Mouse (Mus musculus): ENCODE results near the gene Zcwpw1.
A peak's percentile ranks its signal among the peaks of the same experiment; 100 is the strongest.
"Not testable (repeated sequence)": the region's sequence is repeated elsewhere in the genome, so short reads cannot be mapped to it uniquely, and the experiment has no call there.

Gene Zcwpw1

DNA sequence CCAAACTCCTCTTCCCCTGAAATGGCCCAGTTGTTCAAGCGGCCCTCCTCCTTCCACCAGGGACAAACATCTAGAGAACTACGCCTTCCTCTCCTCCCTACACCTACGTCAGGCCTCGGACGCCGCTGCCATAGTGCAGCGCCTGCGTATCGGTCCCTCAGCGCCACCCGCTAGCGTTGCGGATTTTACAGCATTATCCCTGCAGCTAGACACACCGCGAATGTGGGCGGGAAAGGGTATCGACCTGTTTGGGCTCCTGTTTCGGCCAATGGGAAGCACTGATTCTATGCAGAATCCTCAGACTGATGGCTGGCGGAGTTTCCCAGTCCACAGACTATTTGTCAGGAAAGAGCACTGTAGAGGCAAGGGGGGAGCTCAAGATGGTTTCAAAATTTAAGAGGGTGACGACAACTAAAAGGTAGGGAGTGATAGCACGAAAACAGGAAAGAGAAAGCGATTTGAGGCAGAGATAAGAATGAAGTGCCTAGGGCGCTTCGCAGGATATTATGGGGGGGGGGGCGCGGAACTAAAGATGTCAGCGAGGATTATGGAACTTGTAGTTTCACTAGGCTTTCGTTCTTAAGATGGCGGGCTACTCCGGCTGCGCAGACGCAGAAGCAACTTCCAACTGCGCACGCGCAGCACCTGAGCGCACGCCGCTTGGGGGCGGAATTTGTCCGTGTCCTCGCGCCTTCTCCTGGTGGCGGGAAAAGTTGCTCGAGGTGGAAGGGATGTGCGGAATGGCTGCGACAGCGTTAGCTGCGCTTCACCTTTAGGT is at the start of gene Zcwpw1, which contains the start of gene Mepce:
TSS of gene Zcwpw1 (plus strand) at position 648 of the 778 bp plus-strand sequence.
TSS of gene Mepce (minus strand) at position 505 of the 778 bp plus-strand sequence.
- DNase-seq (ENCODE audit: low spot score): peak; percentile 95

DNA sequence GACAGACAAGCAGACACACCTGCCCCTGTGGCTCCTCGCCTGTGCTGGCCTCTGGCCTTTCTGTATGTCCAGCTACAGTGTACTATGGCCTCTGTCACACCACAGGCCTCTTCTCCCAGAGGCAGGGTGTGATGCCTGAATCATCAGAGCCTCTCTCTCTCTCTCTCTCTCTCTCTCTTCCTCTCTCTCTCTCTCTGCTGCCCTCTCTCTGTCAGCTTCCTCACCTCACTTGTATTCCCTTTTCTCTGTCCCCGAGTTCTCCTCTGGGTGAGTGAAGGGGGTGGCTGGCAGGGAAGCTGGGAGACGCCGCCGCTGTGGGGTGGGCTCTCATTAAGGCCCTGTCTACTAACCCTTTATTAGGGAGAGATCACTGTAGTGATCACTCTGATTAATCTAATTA is 49.1 kb upstream of the Zcwpw1 start:
- DNase-seq (ENCODE audit: low spot score): no peak

DNA sequence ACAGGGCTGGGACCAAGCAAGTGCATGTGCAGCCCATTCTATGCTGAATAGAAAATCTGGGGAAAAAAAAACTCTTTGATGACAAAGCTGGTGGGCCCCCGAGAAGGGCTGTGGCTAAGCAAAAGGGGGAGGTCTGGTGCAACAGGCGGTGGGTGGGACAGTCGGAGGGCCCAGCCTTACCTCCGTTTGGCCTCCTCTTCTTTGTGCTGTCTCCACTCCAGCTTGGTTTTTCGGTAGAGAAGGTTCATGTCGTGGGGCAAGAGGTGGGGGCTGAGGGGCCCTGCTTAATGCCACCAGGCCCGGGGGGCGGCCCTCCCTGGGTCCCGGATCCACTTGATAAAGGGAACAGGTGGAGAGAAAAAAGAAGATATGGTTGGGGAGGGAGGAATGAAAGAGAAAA is 48.1 kb upstream of the Zcwpw1 start:
- no peak for DNase-seq (ENCODE audit: low spot score)

DNA sequence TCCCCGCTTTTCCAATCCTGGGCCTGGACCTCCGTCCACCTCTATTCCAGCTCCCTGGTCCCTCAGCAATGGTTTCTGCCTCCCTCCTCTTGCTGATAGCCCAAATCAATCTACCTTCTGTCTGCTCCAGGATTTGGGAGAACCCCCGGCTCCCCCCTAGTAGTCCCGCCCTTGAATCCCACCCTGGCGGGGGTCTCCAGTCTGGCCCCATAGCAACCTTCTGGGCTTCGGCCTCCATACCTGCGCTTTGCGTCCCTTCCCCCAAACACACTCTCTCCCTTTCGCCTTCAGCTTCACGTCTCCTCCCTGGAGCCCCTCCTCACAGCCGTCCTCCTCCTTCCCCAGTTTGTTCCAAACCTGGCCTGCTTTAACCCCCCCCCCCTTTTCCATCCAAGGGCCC is 47.1 kb upstream of the Zcwpw1 start:
- DNase-seq (ENCODE audit: low spot score): no peak

DNA sequence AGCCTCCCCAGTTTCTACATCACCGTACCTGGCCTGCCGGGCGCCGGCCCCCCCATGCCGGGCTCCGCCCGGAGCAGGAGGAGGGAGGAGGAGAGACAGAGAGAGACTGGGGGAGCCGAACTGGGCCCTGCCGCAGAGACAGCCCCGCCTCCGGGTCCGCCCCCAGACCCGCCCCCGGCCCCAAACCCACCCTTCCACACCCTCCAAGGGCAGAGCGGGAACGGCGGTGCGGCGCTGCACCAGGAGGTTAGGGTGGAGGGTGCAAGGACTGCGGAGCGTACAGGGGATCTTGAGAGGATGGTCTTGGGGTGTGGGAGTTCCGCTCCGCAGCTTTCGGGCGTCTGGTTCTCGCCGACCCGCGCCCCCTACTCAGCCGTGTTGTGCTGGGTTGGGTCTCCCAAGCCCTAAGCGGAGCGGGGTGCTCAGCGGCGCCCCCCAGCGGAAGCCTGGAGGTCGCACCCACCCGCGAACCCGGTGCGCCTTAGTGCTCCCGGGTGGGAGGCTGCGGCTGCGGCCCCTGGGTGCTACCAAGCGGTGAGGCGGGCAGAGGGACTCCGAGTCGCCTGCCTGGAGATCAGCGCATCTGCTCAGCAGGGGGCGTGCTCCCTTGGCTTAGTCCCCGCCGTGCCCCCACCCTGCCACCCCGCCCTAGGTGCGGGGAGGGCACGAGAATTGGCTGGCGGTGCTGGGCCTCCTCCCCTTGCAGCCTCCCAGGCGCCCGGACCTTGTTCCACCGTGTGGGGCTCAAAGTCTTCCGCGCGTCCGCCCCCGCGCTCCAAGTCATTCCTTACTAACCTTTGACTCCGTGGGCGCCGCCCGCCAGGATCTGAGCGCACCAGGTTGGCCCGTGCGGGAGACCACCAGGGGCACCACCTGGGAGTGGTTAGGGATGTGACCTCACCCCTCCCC is 46.3 kb upstream of the Zcwpw1 start, which contains the start of gene Nyap1:
TSS of gene Nyap1 (minus strand) at position 585 of the 909 bp plus-strand sequence.
- DNase-seq (ENCODE audit: low spot score): peak; percentile 82

DNA sequence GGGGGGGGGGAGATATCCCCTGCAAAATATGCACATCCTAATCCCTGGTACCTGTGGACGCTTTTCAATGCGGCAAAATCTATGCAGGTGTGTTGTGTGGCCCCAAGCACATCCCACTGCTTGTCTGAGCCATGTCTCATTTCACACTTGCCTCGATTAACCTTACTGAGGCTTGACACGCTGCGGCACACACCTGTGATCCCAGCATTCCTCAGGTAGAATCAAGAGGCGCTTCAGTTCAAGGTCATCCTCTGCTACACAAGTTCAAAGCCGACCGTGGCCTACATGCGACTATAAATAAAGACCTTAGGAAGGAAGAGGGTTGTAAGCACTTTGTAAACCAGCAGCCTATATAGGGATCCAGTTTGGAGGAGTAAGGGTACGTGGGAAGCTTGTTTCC is 45.5 kb upstream of the Zcwpw1 start:
- DNase-seq (ENCODE audit: low spot score): no peak

DNA sequence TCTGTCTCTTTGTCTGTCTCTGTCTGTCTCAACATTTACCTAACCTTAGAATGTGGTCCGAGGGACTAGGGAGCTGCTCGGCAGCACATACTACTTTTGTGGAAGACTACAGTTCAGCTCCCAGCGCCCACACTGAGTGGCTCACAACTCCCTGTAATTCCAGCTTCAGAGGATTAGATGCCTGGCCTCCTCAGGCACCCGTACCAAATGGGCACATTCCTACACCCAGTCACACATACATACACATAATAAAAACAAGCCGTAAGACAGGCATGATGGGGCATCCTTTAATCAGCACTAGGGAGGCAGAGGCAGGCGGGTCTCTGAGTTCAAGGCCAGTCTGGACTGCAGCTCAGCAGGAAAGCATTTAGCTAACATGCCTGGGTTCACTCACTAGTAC is 44.8 kb upstream of the Zcwpw1 start:
- DNase-seq (ENCODE audit: low spot score): no peak

DNA sequence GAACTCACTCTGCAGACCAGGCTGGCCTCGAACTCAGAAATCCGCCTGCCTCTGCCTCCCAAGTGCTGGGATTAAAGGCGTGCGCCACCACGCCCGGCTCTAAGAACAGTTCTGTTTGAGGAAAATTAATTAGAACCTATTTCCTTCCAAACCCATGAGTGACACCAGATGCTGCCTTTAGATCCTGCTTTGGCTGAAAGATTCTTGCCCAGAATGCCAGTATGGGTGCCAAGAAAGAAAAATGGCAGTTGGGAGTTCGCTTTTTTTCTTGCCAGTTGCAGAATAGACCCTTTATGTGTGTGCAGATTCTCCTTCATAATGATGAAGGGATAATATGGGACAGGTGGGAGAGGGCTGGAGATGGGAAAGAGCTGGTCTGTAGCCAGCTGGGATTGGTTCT is 43.4 kb upstream of the Zcwpw1 start:
- DNase-seq (ENCODE audit: low spot score): no peak

DNA sequence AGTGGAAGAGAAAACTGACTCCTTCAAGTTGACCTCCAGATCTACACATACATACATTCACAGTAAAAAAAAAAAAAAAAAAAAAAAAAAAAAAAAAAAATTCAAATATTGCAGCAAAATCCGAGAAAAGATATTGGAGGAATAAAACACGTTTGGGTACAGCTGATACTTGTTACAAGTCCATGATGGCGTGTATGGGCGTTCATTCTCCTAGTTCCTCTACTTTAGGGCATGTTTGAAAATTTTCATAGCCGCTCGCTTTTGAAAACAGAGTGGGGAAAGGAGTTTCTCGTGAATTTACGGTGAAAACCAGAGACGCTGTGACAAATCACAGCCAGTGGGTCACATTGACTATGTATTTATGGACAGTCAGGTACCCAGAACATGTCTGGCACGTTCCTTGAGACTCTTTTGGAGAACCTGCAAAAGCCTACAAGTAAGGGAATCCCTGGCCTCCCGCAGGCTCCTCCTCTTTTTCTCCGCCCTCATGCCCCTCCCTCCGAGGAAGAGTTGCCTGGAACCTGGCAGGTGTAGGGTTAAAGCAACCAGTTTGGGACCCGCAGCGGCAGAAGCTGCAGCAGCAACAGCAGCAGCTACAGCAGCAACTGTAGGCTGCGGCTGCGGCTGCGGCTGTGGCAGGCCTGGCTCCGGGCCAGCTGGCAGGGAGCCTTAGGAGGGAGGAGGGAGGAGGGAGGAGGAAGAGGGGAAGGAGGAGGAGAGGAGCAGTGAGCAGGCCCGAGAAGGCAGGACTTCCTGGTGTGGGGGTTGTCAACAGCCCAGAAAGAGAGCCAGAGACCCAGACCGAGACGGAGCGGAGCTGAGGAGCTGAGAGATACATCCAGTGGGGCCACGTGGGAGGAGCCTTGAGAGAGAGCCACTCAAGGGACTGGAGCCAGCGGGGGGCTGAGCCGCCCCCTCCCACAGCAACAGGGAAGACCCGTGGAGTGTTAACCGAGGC is 42.1 kb upstream of the Zcwpw1 start, which contains the start of gene Tsc22d4:
TSS of gene Tsc22d4 (plus strand) at position 517 of the 958 bp plus-strand sequence.
- DNase-seq (ENCODE audit: low spot score): peak; percentile 92

DNA sequence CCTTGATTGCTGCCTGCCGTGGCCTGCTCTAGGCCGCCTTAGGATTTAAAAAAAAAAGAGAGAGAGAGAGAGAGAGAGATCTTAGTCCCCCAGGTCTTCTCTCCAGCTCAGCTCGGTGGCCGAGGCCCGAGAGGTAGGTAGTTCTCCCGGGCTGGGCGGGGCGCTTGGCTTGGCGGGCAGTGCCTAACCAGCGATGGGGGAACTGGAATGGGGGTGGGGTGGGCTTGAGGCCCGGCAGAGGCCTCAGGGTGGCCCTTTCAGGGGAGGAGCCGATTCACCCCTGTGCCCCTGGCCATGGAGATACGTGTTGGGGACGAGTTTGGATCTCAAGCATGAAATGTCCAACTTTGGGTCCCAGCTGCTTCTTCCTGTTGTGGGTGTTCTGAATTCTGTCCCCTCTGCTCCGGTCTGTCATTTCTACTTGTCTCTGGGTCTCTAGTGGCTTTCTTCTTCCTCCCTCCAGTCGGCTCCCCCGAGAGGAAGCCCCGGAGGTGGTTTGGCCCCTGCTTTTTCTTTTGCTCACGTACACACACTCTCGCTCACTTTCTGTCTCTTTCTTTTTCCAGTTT is 41.2 kb upstream of the Zcwpw1 start:
- peak; percentile 74 for DNase-seq (ENCODE audit: low spot score)

DNA sequence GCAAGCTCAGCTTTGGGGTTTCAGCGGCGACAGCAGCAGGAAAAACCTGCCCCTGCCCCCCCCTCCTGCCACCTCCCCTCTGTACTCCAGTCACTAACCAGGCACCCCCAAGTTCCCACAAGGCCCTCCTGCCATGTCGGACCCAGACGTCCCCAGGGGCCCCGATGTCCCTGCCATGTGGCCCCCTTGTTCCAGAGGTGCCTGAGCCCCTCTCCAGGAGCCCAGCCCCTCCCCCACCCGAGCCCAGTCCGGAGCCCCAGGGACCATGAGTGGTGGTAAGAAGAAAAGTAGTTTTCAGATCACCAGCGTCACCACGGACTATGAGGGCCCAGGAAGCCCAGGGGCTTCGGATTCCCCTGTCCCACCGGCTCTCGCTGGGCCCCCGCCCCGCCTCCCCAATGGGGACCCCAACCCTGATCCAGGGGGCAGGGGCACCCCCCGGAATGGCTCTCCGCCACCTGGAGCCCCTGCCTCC is 40.7 kb upstream of the Zcwpw1 start:
- peak; percentile 40 for DNase-seq (ENCODE audit: low spot score)

DNA sequence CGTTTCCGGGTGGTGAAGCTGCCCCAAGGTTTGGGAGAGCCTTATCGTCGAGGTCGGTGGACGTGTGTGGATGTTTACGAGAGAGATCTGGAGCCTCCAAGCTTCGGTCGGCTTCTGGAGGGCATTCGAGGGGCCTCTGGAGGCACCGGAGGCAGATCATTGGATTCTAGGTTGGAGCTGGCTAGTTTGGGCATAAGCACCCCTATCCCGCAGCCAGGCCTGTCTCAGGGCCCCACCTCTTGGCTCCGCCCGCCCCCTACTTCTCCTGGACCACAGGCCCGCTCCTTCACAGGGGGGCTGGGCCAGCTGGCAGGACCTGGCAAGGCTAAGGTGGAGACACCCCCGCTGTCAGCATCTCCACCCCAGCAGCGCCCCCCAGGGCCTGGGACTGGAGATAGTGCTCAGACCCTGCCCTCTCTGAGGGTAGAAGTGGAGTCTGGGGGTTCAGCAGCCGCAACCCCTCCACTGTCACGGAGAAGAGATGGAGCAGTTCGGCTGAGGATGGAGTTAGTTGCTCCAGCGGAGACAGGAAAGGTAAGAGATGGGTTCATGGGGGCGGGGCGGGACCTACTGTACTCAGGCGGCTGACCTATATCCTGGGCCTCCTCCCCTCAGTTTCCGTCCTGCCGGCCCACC is 40.2 kb upstream of the Zcwpw1 start:
- DNase-seq (ENCODE audit: low spot score): peak; percentile 62

DNA sequence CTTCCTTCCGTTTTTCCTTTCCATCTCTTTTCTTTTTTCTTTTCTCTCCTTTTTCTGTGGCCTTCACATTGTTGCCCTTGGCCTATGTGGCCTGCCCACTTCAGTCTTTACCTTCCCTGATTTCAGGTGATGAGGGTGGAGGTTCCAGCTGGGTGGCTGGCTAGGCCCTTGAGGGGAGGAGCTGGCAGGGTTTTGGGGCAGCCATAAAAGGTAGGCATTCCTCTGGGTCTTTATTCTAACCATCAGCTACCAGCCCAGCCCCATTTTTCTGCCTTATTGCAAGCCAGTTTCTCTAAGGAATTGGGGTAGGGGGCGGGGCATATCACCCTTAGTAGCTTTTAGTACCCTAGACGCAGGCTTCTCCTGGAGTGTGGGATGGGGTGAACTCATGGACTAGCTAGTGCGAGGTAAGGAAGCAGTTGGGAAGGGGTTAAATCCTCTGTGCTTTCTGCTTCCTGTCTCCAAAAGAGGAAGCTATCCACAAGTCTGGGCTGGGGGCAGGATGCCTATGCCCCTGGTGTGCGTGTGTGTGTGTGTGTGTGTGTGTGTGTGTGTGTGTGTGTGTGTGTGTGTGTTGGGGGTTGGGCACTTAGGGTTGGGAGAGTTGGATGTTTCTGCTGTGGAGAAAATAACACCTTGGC is 39.3 kb upstream of the Zcwpw1 start:
- DNase-seq (ENCODE audit: low spot score): no peak

DNA sequence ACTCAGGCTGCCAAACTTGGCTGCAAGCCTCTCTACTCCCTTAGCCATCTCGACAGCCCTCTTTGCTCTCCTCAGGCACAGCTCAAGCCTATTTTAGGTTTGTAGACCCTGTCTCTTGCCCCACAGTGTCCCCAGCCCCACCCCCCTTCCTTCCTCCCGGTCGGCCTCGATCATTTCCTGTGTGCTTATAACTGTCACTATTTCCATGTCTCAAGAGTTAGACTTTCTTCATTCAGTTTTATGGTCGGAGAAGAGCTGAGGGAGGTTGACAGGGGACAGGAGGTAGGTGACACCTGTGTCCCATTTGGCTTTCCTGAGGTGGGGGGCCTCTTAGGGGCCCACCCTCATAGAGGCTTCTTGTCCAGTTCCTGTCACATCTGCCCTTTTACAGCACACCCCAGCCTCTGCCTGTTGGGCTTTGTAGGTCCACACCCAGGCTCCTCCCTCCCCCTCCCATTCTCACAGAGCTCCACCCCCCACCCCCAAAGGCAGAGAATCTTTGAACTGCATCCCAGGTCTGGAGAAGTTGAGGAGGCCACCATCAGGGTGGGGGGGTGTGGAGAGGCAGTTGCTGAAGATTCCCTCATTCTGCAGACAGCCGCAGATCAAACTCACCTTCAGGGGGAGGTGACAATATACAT is 38.3 kb upstream of the Zcwpw1 start:
- no peak for DNase-seq (ENCODE audit: low spot score)

DNA sequence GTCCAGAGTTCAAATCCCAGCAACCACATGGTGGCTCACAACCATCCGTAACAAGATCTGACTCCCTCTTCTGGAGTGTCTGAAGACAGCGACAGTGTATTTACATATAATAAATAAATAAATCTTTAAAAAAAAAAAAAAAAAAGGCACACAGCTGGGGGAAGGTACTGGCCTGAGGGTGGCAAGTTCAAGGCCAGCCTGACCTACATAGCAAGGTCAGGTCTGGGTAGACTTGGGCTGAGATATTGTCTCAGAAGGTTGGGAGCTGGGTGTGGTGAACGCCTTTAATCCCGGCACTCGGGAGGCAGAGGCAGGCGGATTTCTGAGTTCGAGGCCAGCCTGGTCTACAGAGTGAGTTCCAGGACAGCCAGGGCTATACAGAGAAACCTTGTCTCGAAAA is 37.4 kb upstream of the Zcwpw1 start:
- DNase-seq (ENCODE audit: low spot score): not testable (repeated sequence)

DNA sequence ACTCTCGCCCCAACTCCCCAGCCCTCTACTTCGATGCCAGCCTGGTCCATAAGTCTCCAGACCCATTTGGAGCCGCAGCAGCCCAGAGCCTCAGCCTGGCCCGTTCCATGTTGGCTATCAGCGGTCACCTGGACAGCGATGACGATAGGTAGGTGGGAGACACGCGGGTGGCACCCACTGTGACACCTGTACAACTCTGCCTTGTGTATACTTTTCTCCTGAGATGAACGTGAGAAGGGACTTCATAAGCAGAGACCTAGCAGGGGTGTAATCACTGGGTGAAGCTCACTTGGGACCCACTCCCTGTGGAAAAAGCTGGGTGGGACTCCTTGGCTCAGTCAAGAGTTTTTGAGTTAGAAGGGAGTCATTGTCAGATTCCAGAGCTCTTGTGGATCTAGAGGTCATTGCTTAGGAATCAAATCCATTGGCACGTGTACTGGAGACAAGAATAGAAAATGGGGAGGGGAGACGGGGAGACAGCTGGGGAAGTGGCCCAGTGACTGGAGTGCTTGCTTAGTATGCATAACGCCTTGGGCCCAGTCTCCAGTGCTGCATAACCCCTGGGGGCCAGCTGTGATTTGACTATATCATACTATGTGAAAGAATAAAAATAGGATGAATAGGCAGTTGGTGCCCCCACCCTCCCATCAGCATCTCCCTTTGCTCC is 36.2 kb upstream of the Zcwpw1 start:
- no peak for DNase-seq (ENCODE audit: low spot score)

DNA sequence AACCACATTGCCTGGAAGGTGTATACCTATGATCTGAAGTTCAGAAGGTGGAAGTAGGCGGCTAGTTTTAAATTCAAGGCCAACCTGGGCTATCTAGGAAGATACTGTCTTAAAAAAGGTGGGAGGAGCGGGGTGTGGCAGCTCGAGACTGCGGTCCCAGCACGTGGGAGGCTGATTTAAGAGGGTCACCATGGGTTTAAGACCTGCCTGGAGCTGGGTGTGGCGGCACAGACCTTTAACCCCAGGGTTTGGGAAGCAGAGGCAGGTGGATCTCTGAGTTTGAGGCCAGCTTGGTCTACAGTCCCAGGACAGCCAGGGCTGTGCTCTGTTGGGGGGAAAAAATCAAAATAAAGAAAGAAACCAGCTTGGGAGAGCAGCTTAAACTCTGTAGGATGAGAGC is 35.6 kb upstream of the Zcwpw1 start:
- DNase-seq (ENCODE audit: low spot score): no peak

DNA sequence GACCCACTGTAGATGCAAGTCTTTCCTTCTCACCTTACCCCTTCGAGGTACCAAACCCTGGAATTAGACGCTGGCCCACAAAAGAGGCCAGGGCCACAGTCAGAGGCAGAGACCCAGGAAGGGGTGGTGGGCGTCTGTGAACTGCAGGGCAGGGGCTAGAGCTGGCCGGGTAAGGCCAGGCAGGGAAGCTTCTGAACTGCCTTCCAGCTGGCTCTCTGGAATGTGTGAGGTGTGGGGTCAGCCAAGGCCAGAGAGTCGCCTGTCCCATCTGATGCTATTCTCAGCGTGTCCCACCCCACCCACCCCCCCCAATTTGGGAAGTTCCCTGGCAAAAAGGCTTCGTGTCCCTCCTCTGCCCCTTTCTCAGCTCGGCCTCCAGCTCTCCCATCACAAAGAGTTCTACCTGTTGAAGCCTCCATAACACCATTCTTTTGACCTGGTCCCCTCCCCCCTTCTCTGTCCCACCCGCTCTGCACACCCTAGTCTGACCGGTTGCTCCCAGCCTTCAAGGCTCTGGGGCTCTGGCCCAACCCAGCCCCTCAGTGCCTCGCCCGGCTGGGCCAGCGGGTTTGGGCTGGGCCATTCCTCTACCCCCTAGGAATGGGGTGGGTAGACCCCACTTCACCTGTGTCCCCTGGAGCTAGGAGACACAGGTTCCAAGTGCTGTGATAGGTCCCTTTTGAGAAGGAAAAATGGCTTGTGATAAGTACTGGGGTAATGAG is 34.3 kb upstream of the Zcwpw1 start:
- DNase-seq (ENCODE audit: low spot score): no peak

All from ovary, postnatal 36 days (tissue).